Mouse (Mus musculus) heart, postnatal 25 days (tissue): ENCODE measurements around the gene Lyar. TPM values are rescaled to one million over a fixed set of nuclear protein-coding genes. Genes with fewer than 3 reads are reported as not detected.
A peak's percentile ranks its signal among the peaks of the same experiment; 100 is the strongest.

ENCODE experiments used
- DNase-seq: peaks from one replicate; pipeline ENCODE4 v3.0.0; 2022; ENCODE audit warnings: low spot score
- intact Hi-C: fragments of 180-260 bp; cut with DNase I; formaldehyde crosslinking; loops from one replicate; pipeline ENCODE4 v1.15.1; 2025
- total RNA-seq, 2 experiments: library from RNA; stranded (reverse); gene quantifications; 2 replicates each; pipeline ENCODE4 v1.2.3; 2021

Gene Lyar
- 10 to 100 TPM; 14.4 to 15.8 TPM for total RNA-seq

DNA sequence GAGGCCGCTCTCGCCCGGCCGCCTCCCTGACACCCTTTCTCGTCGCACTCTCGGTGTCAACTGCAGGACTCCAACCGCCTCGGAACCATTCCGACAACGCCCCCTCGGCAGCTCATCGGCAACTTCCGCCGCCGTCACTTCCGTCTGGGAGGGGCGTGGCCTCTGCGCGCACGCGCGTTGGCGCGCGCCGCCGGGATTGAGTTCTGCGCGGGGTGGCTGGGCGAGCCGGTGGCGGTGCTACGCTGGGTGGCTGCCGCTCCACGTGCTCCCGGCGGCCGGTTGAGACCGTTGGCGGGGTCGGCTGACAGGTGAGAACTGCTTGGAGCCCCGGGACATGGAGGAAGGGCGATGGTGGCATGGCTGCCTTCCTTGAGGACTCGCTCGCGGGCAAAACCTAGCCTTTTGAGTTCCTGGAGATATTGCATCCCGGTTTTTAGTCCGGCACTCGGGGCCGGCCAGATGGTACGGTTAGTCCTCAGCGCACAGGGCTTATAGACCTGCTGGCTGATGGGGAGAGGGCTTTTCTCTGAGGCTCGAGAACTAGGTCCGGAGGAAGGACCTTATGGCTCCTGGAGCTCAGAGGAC is at the start of gene Lyar, which contains the start of gene Zbtb49:
Gene Lyar (plus strand): TSS at position 143 of the 585 bp plus-strand sequence.
Gene Zbtb49 (minus strand): TSS at position 130 of the 585 bp plus-strand sequence.
- peak; percentile 87 for DNase-seq
- intact Hi-C loops: loop anchor here (5.0 kb wide), 1 partner anchor 37 kb away; no protein-coding TSS in a partner anchor

DNA sequence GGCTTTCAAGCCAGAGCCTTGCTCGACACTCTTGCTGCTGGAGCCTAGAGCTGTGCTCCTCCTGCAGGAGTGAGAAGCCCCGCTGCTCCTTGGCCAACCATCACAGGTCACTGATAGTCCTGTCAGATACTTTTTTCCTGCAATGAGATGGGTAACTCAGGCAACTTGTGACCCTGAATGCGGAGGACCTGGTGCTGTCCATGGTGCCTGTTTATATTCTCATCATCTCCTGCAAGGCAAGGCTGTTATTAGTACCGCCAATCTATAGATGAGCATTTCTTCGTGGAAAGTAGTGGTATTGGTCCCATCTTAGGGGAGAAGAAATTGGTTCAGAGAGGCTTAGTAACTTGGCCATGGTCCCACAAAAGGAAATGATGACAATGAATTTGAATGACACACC is 46.5 kb upstream of the Lyar start:
- intact Hi-C loops: no loop called here

DNA sequence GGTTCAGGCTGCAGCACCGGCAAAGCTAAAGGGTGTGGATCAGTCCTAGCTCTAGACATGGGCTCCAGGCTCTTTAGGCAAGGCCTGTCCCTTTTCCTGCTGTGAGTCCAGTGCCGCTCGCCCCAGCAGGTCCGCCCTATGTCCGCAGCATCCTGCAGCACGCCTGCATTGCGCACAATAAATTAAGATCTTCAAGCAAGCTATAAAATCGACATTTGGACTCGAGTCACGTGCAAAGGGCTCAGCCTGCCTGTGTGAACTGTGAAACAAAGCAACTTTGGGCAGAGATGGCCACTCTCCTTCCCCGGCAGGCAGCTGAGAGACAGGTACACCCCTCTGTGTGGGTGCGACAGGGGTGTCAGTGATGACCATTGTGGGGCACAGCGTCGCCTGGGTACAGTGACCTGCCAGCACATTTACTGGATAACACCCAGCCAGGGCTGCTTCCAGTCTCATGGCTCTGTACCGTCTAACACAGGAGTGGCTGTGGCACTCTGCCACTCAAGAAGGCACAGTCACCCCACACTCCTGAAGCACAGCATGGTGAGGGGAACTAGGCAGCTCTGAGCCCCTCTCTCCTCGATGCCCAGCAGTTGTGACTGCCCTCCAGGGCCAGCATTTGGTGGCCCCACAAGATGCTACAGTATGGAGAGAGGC is 45.9 kb upstream of the Lyar start:
- intact Hi-C loops: no loop called here
- no peak for DNase-seq

More for the DNA sequence above, 46.5 kb upstream of the Lyar start:
- DNase-seq: no peak

DNA sequence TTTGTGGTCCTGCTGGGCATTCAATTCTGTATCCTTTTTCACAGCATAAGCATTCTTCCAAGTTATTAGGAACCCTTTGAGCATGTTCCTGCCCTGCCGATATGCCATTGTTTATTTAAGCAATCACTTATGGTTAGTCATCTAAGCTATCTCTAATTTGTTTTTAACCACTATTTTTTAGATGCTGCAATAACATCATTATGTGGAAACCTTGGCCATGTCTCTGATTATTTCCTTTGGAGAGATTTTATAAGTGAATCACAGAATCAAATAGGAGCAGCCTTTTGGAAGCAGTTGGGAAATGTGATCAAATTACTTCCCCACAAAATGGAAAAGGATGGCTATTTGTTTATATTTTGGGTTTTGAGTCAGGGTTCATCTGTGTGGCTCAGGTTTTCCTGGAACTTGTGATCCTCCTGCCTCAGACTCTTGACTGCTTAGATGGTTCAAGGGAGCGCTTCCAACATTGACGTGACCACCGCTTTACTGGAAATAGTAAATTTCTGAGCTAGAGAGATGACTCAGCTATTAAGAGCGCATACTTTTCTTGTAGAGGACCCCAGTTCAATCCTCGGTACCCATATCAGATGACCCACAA is 35.5 kb upstream of the Lyar start:
- intact Hi-C loops: no loop called here

DNA sequence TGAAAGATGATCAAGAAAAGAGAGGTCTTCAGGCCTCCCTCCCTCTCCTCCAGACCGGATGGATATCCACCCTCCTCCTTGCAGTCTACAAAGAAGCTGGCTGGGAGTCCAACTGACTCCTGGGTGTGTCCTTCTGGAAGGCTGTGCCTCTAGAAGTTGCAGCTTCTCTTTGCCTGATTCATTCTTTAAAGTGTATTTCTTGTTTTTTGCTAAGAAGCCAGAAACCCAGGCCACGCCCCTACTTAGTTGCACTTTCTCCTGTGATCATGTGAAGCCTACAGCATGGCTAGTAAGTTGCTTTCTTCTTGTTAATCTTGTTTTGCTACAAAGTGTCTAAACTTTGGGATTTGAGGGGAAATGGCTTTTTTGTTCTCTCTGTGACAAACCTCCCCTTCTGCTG is 33.3 kb upstream of the Lyar start:
- no peak for DNase-seq
- intact Hi-C loops: no loop called here

More for the DNA sequence above, 35.5 kb upstream of the Lyar start:
- no peak for DNase-seq

DNA sequence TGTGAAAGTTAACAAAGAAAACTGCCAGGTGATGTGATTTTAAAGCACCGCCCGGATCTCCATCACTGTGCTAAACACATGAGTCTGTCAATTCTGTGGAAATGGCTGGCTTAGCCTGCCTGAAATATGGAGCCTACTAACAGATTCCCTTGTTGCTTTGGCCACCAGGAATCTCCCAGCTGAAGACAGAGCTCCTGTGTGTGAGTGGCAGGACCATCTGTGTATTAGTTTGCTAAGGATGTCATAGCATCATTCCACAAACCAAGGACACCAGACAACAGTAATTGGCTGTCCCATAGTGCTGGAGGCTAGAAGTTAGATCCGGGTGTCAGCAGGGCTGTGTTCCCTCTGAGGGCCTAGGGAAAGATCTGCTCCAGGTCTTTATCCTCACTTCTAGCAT is 29.4 kb upstream of the Lyar start:
- intact Hi-C loops: loop anchor here (10.0 kb wide), 1 partner anchor 376 kb away; no protein-coding TSS in a partner anchor
- no peak for DNase-seq

DNA sequence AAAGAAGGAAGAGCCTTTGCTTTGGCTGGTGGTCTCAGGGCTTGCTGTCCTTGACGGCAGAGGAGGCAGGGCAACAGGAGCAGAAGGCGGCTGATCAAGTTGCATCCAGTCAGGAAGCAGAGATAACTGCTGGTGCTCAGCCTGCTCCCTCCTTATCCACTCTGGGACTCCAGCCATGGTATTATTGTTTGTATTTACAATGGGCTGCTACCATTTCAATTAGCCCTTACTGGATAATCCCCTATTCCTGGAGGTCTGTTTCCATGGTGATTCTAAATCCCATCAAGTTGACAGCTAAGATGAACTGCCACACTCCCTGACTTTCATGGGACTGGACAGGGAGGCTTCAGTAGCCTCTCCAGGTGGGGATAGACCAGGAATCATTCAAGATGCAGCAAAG is 25.3 kb upstream of the Lyar start:
- no peak for DNase-seq
- intact Hi-C loops: loop anchor here (10.0 kb wide), 1 partner anchor 380 kb away; no protein-coding TSS in a partner anchor

DNA sequence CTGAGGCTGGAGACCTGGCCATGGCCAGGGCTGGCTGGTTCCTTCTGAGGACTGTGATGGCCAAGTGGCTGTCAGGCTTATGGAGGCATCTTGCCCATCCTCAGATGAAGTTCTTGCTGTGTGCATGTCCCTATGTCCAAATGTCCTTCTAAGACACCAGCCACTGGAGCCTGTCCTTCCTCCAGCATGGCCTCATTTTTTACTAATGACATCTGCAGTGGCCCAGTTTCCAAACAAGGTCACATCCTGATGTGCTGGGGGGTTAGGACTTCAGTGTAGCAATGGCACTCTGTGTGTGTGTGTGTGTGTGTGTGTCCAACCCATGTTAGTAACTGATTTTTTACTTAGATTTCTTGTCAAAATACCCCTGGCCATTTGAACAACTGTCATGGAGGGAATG is 24.3 kb upstream of the Lyar start:
- intact Hi-C loops: loop anchor here (2.0 to 10.0 kb wide), 2 partner anchors 99 to 381 kb away; no protein-coding TSS in a partner anchor
- no peak for DNase-seq

DNA sequence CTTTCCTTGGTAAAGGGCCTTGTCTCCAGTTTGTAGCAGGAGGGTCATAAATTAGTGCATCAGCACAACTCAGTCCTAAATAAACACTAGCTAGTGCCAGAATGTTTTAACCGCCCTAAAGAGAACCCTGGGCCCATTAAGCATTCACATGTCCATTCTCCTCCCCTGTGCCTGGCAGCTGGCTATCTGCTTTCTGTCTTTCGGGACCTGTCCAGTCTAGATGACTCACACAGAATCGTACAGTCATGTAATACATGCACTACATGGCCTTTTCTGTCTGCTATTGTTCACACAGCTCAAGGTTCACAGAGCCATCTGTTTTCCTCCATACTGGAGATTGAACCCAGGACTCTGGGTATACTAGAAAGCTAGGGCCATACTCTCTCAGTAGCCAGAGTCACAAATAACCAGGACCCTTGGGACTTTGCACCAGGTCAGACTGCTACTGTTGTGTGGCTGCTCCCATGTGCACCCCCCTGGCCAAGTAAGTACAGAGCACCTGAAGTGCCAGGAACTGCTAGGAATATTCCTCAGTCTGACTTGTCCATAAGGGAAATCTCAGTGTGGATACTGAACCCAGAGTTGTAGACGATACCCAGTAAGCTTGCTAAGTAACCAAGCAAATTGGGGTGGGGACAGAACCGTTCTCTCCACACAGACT is 23.3 kb upstream of the Lyar start:
- intact Hi-C loops: loop anchor here (2.0 to 10.0 kb wide), 2 partner anchors 100 to 382 kb away; no protein-coding TSS in a partner anchor
- no peak for DNase-seq

DNA sequence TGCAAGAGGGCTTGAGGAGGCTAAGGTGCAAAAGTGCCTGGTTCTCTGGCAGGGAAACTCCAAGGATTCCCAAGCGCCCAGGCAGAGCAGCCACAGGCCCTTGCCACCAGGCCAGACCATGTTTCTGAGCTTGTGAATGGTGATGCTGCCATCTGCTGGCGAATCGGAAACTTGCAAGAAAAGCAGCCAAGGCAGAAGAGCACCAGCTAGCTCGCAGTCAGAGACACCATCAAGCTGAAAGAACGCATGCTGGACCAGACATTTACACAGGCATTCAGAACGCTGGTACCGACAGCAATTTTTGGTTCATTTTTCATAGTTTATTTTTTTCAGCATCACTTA is 22.8 kb upstream of the Lyar start:
- intact Hi-C loops: loop anchor here (2.0 to 10.0 kb wide), 2 partner anchors 101 to 383 kb away; no protein-coding TSS in a partner anchor
- peak; percentile 20 for DNase-seq

DNA sequence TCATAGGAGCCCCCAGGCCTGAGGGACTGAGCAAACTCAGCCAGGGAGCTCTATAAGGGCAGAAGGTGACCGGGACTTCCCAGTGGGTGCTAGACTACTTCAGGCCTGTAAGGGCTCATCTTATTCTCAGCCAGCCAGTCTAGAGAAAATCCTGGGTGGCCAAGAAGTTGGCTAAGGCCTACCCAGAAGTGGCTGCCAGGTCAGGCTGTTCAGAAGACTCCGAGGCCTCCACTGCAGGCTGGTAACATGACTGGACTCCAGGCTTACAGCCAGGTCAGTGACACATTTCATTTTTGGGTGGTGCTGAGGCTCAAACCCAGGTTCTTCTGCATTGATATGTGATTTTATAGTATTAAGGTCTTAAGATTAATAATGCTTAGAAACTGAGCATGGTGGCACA is 20.6 kb upstream of the Lyar start:
- intact Hi-C loops: loop anchor here (10.0 kb wide), 1 partner anchor 385 kb away; no protein-coding TSS in a partner anchor
- DNase-seq: no peak

DNA sequence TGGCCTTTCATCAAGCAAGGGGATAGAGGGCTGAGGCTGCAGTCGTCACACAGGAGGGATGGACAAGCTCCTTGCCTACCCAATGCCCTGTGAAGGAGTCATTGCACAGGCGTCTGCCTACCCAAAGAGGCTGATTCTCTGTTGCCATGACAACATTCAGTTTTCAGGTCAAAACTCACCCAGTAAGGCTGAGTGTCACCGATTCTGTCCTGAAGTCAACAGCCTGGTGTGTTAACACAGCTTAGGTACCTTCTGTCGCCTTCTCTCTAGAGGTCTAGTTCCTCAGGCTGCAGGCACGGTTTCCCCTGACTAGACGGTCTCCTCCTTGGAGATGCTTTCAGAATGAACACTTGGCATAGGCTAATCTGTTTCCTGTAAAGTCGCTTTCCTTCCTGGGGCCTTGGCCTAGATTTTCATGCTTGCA is 15.0 kb upstream of the Lyar start:
- intact Hi-C loops: no loop called here
- no peak for DNase-seq

DNA sequence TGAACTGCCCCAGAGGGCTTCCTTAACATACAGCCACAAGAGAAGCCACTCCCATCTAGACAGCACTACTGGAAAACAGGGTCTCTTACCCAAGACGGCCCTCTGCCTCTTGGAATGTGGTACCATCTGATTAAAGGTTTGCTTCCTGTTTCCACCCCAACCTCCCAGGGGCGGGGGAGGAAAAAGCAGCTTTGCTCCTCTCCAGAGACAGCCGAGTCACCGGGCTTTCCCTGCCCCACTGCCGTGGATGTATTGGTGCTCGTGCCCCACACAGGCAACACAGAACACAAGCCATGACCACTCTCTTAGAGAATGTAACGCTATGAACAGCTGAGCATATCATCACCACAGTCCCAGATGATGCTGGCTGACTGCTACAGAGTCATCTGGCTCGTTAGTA is 11.3 kb upstream of the Lyar start:
- no peak for DNase-seq
- intact Hi-C loops: no loop called here

DNA sequence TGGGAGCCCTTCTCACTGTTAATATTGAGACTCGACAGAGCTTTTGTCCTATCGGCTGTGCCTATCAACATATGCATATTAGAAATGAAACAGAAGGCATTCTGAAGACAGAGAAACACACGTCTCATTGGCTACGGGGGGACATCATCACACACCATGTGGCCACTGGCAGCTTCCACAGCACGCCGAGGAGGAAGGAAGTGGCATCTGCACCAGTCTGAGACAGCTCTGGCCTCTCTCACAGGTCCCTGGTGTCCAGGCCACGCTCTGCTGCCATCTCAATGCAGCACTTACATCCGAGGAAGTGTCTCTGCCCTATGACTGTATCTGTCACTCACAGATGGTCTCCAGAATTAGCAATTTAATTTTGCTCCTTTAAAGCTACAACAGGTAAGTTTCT is 8.6 kb upstream of the Lyar start:
- intact Hi-C loops: loop anchor here (10.0 kb wide), 1 partner anchor 387 kb away; the partner anchor contains the start of gene Msx1
- no peak for DNase-seq

DNA sequence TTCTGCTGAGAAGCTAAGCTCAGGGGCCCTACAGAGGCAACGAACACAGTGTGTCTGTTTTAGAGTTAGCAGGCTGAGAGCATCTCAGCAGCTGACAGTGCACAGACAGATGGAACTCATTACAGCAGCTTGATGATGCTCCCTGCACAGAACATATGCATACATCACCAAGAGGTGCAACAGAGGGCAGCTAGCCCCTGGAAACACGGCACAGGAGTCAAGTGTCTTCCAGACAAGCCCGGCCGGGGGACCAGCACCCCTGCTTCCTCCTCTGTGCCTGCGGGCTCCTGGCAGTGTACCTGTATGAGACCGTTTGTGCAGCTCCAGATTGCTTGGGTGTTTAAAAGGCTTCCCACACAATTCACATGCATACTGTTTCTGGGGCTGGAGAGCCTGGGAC is 7.3 kb upstream of the Lyar start:
- no peak for DNase-seq
- intact Hi-C loops: loop anchor here (10.0 kb wide), 1 partner anchor 388 kb away; the partner anchor contains the start of gene Msx1

DNA sequence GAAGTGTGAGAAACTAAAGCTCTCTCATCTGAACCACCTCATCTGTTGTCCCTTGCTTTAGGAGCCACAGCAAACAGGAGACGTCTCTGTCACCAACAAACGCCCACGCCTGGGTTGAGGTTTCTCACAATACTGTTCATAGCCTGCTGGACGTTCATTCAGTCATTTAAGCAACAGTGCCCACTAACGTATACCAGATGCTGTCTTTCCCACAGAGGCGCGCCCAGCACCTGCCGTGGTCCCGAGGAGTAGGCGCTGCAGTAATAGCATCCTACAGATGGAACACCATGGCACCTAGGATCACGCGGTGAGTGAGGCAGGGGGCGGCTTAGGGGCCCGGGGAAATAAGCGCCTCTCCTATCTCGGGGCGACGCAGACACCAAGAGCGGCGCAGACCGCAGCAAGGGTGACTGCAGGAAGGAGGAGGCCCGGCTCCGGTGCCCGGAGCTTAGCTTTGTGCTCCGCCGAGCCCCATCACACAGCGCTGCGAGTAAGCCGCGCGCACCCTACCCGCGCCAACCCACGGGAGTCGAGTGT is 431 bp upstream of the Lyar start:
- intact Hi-C loops: loop anchor here (5.0 to 10.0 kb wide), 2 partner anchors 37 to 395 kb away; partner anchors contain the start of gene Msx1
- DNase-seq: no peak

DNA sequence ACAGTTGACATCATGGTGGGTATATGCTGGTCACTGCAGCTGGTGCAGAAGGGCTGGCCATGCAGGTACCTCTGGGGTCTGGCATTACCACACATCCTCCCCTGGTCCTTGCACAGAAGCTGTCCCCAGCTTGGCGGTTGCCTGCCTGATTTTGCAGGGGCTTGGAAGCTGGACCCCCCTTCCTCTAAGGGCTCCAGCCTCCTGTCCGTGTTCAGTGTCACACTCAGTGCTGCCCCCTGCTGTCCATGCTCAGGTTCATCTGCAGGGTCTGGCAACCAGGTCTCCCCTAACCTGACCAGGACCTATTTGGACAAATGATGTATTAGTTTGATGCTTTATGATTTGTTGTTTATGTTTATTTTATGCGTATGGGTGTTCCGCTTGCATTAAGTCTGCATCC is 15.2 kb downstream of the Lyar start:
- no peak for DNase-seq
- intact Hi-C loops: no loop called here

DNA sequence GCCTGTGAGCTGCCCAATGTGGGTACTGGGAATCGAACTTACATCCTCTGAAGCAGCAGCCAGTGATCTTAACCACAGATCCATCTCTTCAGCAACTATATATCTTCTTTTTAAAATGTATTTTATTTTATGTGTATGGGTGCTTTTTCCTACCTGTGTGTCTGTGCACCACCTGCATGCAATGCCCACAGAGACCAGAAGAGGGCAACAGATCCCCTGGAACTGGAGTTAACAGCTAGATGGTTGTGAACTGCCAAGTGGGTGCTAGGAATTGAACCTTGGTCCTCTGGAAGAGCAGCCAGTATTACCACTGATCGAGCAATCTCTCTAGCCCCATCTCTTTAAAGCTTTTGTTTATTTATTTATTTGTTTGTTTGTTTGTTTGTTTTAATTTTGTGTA is 16.4 kb downstream of the Lyar start:
- intact Hi-C loops: no loop called here

DNA sequence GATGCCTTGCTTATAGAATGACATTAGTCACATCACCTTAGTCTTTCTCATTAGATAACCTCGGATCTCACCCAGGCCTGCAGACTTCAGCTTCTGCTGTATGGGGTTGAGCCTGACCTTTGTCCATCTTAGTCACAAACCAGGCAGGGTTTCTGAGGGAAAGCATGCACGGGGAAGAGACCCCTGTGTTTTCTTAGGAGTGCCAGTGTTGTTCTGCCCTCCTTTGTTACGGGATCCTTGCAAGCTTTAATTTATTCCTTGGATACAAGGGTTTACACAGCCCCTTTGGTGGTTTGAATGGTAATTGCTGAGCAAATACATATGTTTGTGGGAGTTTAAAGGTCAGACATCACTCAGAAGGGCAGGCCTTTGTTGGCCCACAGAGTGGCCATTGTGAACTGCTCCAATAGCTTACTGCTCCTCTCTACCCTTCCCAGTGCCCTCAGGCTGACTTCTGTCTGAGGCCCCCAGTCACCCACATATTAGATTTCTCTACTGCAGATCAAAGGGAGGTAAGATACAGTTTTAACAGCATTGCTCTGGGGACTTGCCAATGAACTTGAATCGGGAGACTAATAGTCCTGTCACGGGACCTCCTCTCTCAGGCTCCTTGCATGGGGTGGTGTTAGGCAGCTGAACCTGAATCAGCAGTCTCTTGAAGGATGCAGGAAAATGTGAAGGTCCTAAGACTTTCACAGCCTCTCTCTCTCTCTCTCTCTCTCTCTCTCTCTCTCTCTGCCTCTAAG is 20.6 kb downstream of the Lyar start:
- intact Hi-C loops: no loop called here
- no peak for DNase-seq

More for the DNA sequence above, 16.4 kb downstream of the Lyar start:
- DNase-seq: no peak
